Mouse (Mus musculus): Measurements from ENCODE around the gene Rbbp4.

- TF ChIP-seq CTCF (IDR thresholded peaks at IDR 0.05; ENCODE audit: extremely low read depth, insufficient read depth, low read length) (no peak), POLR2A (IDR thresholded peaks at IDR 0.05; ENCODE audit: extremely low read depth, insufficient read depth, low read length) (no peak)
Measured at GRCm38 (mm10) chr4:129324756-129325155, 10.4 kb downstream of the Rbbp4 start.
